In the genomic region with DNA sequence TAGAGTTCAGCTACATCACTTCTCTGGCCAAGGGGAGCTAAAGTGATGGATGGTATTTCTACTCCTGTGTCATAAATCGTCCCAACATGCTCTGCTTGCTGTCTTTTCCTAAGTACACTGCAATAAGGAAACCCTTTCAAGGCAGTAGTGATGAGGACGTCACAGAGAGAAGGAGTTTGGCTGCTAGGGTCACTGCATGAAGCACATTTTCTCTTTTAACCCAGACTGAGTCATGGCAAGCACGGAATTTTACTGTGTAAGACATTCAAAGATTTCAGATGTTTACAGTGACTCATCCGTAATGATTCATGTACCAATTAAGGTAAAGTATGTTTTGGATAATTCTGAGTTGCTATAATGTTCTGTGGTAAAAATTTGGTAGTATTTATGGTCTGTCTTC, we compare ENCODE assay signal across 17 mouse cellular contexts.
"Had no signal": no experiment of that assay in that cellular context is flagged by ENCODE, and none has a peak within 500 bp of the region (broad histone marks: within the 10 kb centered on the region; RNA-seq: fewer than 3 reads in every experiment).

No protein-coding gene starts in this region.

- H3K27me3 ChIP-seq: limb, embryonic 12.5 days; liver, embryonic 13.5 days; lung, embryonic 15.5 days; megakaryocyte, embryonic 14.5 days; midbrain, embryonic 13.5 days; neural tube, embryonic 15.5 days had no signal

- H3K9me3 ChIP-seq: limb, embryonic 12.5 days; liver, embryonic 13.5 days; lung, embryonic 15.5 days; midbrain, embryonic 13.5 days; neural tube, embryonic 15.5 days had no signal

- H3K4me1 ChIP-seq: liver, embryonic 13.5 days; megakaryocyte, embryonic 14.5 days had no signal

- DNase-seq: kidney, postnatal 36 days; layer of hippocampus, adult 9-11 months; layer of hippocampus, postnatal 36 days; liver; liver, embryonic 13.5 days; liver, postnatal 0 days; lung, postnatal 14 days; right cerebral cortex, adult 18-20 months; thymus, adult 18-20 months; thymus, postnatal 14 days had no signal

- H3K4me3 ChIP-seq: limb, embryonic 12.5 days; liver, embryonic 13.5 days; lung, embryonic 15.5 days; megakaryocyte, embryonic 14.5 days; midbrain, embryonic 13.5 days; myocyte; neural tube, embryonic 15.5 days had no signal

- ATAC-seq: liver, postnatal 0 days; midbrain, embryonic 13.5 days had no signal

- H3K36me3 ChIP-seq: limb, embryonic 12.5 days; liver, embryonic 13.5 days; lung, embryonic 15.5 days; midbrain, embryonic 13.5 days; neural tube, embryonic 15.5 days had no signal

- H3K27ac ChIP-seq: limb, embryonic 12.5 days; liver, embryonic 13.5 days; lung, embryonic 15.5 days; macrophage; midbrain, embryonic 13.5 days; neural tube, embryonic 15.5 days had no signal

- H3K9ac ChIP-seq: limb, embryonic 12.5 days; liver, embryonic 13.5 days; liver, postnatal 0 days; lung, embryonic 15.5 days; midbrain, embryonic 13.5 days; neural tube, embryonic 15.5 days had no signal

- H3K4me2 ChIP-seq: limb, embryonic 12.5 days; liver, embryonic 13.5 days; lung, embryonic 15.5 days; midbrain, embryonic 13.5 days; neural tube, embryonic 15.5 days had no signal
